Mouse (Mus musculus): ENCODE data around the gene Adssl1. TPM values are rescaled to one million over a fixed set of nuclear protein-coding genes. Genes with fewer than 3 reads are reported as not detected.

Gene Adssl1
- polyA plus RNA-seq, 1 experiment from 2014 or later = 3.8 TPM

DNA sequence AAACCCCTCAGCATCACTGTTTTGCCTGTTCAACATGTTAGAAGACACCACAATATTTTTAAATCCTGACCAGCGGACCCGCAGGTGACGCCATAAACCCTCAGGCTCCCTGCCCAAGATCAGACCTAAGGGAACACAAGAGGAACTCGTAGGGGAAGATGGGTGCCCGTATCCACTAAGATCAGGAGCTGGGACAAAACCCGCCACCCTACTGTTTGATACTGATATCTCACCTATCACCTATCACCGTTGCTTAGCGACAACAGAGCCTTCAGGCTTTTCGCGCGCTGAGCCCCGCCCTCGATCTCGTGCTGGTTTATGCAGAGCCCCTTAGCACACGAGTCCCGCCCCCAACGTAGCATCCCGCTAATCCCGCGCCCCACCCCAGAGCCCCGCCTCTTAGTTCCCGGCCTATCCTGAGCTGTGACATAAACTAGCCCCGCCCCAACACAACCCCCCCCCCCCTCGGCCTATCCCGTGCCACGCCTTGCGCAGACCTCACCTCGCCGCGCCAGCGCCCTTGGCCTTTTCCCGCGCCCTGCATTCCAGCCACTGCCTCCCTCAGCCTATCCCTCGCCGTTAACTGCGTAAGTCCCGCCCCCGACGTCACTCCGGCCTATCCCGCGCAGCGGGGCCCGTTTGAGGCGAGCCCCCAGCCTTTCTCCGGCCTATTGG, 24.5 kb downstream of the Adssl1 start, which contains the start of gene Siva1:
Gene Siva1 (plus strand): TSS at position 500 of the 675 bp plus-strand sequence.
- peak within 1 kb of the TSS; percentile 82 for H3K9ac ChIP-seq
- TF ChIP-seq CTCF (IDR thresholded peaks at IDR 0.05; ENCODE audit: low read depth) = peak; percentile 7; the same call in 1 of the 2 replicates
- H3K4me1 ChIP-seq (ENCODE audit: insufficient read depth) = peaks cover 4% of the 10 kb centered on the region; the same call in 1 of the 2 replicates
- peak within 1 kb of the TSS; percentile 79 for H3K4me3 ChIP-seq (ENCODE audit: low read depth, low read length)
- DNase-seq (peak; percentile 99), ATAC-seq (ENCODE audit: insufficient read depth) (peak; percentile 98)
- H3K36me3 ChIP-seq (ENCODE audit: insufficient read depth) = peaks cover 23% of the 10 kb centered on the region
- H3K27ac ChIP-seq (ENCODE audit: low read depth) = peak within 1 kb of the TSS; percentile 88
- no peaks in the 10 kb centered on the region for H3K27me3 ChIP-seq (ENCODE audit: insufficient read depth, low read length)
- 2% methylated on average over 46 of the region's 46 CpGs for WGBS
- H3K9me3 ChIP-seq (ENCODE audit: low read depth, low read length) = no peaks in the 10 kb centered on the region
- peak within 1 kb of the TSS; percentile 90 for H3K4me2 ChIP-seq

DNA sequence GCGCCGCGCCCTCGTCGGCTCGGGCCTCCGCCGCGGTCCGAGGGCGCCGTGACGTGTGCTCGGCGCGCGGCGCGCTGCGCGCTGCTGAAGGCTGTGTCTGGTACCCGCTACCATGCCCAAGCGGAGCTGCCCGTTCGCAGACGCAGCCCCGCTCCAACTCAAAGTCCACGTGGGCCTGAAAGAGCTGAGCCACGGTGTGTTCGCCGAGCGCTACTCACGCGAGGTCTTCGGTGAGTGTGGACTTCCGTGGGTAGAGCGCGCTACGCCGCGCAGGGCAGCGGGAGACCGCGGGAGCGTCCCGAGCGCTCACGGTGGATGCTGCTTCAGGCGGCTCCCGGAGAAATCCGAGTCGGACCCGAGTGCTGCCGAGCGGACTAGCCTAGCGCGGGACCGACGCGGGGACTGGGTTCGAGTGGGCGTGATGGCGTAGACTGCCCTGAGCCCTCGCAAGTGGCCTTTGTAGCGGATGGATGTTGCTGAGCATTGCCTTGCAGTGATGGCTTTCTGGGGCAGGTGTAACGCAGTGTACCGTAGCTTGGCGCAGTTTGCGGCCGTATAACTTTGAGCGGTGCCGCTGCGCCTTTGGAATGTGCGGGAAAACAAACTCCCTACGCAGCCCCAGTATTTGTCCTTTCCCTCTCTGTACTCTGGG, 25.1 kb downstream of the Adssl1 start:
- H3K36me3 ChIP-seq (ENCODE audit: insufficient read depth) = peaks cover 29% of the 10 kb centered on the region
- H3K27ac ChIP-seq (ENCODE audit: low read depth) = peak overlapping the region; percentile 88
- no peaks in the 10 kb centered on the region for H3K27me3 ChIP-seq (ENCODE audit: insufficient read depth, low read length)
- peak overlapping the region; percentile 90 for H3K4me2 ChIP-seq
- peak; percentile 63 for DNase-seq
- peak; percentile 48 for ATAC-seq (ENCODE audit: insufficient read depth)
- no peak for TF ChIP-seq CTCF (IDR thresholded peaks at IDR 0.05; ENCODE audit: low read depth)
- H3K4me1 ChIP-seq (ENCODE audit: insufficient read depth) = peaks cover 4% of the 10 kb centered on the region; the same call in 1 of the 2 replicates
- under 1% methylated on average over 75 of the region's 75 CpGs for WGBS
- peak overlapping the region; percentile 79 for H3K4me3 ChIP-seq (ENCODE audit: low read depth, low read length)
- H3K9ac ChIP-seq = peak overlapping the region; percentile 82
- no peaks in the 10 kb centered on the region for H3K9me3 ChIP-seq (ENCODE audit: low read depth, low read length)

DNA sequence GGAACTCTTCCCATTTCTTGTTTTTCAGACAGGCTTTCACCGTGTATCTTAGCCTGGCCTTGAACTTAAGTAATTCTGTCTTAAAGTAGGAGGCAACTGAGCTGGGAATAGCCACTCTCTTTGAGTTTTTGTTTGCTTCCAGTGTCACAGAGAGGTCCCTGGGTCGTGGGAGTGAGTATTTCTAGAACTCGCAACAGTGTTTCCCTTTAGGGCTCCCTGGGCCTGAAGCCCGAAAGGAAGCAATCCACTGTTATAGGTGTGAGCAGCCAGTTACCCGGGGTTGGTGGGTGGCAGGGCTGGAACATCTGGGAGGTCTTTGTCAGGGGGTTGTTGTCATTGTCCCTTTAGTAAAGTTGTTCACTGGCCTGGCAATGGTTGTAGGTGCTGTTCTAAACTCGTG, 26.3 kb downstream of the Adssl1 start:
- no peaks in the 10 kb centered on the region for H3K9me3 ChIP-seq (ENCODE audit: low read depth, low read length)
- peak overlapping the region; percentile 90 for H3K4me2 ChIP-seq
- no peak for TF ChIP-seq CTCF (IDR thresholded peaks at IDR 0.05; ENCODE audit: low read depth)
- peaks cover 4% of the 10 kb centered on the region; the same call in 1 of the 2 replicates for H3K4me1 ChIP-seq (ENCODE audit: insufficient read depth)
- peaks cover 41% of the 10 kb centered on the region for H3K36me3 ChIP-seq (ENCODE audit: insufficient read depth)
- no peaks in the 10 kb centered on the region for H3K27me3 ChIP-seq (ENCODE audit: insufficient read depth, low read length)
- ATAC-seq (ENCODE audit: insufficient read depth) (no peak), DNase-seq (no peak)
- no peak overlapping the region for H3K27ac ChIP-seq (ENCODE audit: low read depth)
- 33% methylated on average over 6 of the region's 6 CpGs for whole genome bisulfite sequencing
- peak overlapping the region; percentile 82 for H3K9ac ChIP-seq
- H3K4me3 ChIP-seq (ENCODE audit: low read depth, low read length) = peak overlapping the region; percentile 79

DNA sequence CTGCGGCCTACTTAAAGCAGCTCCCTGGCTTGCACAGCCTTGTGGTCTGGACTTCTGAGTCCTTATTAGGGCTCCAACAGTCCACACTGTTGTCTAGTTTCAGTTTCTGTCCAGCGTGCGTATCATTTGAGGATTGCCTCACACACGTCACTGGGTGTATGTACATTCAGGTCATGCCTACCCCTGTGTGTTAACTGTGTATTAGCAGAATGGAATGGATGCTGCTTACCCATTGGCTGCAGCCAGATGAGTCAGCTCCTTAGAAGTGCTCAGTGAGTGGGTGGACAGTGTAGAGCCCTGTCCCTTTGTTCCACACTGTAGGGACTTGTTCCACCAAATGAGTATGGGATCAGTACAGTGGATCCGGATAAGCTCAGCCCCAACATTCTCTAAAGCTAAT, 28.2 kb downstream of the Adssl1 start:
- TF ChIP-seq CTCF (IDR thresholded peaks at IDR 0.05; ENCODE audit: low read depth) = no peak
- H3K4me2 ChIP-seq = no peak overlapping the region
- H3K27me3 ChIP-seq (ENCODE audit: insufficient read depth, low read length) = no peaks in the 10 kb centered on the region
- DNase-seq (no peak), ATAC-seq (ENCODE audit: insufficient read depth) (no peak)
- H3K9ac ChIP-seq = no peak overlapping the region
- H3K36me3 ChIP-seq (ENCODE audit: insufficient read depth) = peaks cover 60% of the 10 kb centered on the region
- no peak overlapping the region for H3K4me3 ChIP-seq (ENCODE audit: low read depth, low read length)
- WGBS = 86% methylated on average over 5 of the region's 5 CpGs
- H3K27ac ChIP-seq (ENCODE audit: low read depth) = no peak overlapping the region
- peaks cover 4% of the 10 kb centered on the region; the same call in 1 of the 2 replicates for H3K4me1 ChIP-seq (ENCODE audit: insufficient read depth)
- no peaks in the 10 kb centered on the region for H3K9me3 ChIP-seq (ENCODE audit: low read depth, low read length)

DNA sequence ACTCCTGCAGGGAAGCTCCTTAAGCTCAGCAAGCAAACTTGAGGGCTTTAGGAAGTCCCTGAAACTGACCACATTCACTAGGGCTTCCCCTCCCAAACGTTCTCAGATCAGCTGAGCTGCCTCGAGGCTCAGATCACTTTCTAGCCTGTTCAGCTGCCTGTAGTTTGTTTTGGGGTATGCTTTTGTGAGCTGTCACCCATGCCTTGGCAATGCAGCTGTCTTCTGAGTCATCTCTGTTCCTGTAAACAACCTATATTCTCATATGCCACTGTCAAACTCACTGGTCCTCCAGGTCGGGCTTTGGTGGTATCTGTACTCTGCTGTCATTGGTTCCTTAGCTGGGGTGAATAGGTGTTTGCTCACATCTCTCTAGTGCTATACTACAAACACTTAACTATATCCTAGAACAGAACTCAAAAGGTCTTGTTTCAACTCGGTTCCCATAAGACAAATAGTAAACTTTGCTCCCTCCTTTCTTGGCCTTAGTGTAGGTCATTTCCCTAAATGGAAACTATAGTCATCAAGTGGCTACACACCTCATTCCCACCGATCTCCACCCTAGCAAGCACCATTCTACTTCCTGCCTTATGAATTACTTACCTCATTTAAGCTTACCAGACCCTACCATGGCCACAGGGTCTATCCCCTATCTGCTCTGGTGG, 32.1 kb downstream of the Adssl1 start:
- WGBS = 60% methylated on average over 5 of the region's 5 CpGs
- no peak for TF ChIP-seq CTCF (IDR thresholded peaks at IDR 0.05; ENCODE audit: low read depth)

DNA sequence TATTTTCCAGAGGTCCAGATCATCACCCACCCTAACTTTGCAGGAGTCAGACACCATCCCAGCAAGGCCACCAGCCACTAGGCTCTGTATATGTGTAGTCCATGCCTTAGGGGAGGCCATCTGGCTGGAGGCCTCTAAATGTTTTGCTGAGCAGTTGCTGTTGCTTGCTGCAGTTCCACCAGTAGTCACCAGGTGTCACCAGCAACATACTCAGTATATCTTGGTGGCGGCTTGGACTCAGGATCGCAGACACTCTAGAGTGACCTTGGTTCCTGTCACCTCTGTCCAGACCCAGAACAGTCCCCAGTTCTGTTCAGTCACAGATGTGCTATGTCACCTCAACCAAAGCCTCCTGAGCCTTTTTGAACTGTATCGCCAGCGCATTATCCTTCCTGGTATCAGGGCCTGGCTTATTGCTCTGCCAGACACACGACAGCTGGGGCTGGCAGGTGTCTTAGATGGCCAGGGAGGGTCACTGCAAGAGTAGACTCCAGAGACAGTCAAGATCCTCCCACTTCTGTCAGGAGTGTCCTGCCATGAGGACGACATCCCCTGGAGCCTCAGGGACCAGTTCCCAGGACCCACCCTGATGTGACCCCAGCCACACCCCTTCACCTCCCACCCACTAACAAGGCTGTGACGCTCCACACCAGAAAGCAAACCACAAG, 33.4 kb downstream of the Adssl1 start:
- H3K27me3 ChIP-seq (ENCODE audit: insufficient read depth, low read length) = no peaks in the 10 kb centered on the region
- no peaks in the 10 kb centered on the region for H3K4me1 ChIP-seq (ENCODE audit: insufficient read depth)
- 37% methylated on average over 7 of the region's 7 CpGs for WGBS
- peak; percentile 98 for TF ChIP-seq CTCF (IDR thresholded peaks at IDR 0.05; ENCODE audit: low read depth)
- no peak overlapping the region for H3K4me3 ChIP-seq (ENCODE audit: low read depth, low read length)
- DNase-seq (peak; percentile 96), ATAC-seq (ENCODE audit: insufficient read depth) (peak; percentile 51)
- no peak overlapping the region for H3K9ac ChIP-seq
- peaks cover 98% of the 10 kb centered on the region for H3K36me3 ChIP-seq (ENCODE audit: insufficient read depth)
- H3K4me2 ChIP-seq = no peak overlapping the region
- no peaks in the 10 kb centered on the region for H3K9me3 ChIP-seq (ENCODE audit: low read depth, low read length)
- no peak overlapping the region; the same call in 1 of the 2 replicates for H3K27ac ChIP-seq (ENCODE audit: low read depth)

More for the DNA sequence above, 32.1 kb downstream of the Adssl1 start:
- H3K4me3 ChIP-seq (ENCODE audit: low read depth, low read length) = no peak overlapping the region
- no peaks in the 10 kb centered on the region for H3K9me3 ChIP-seq (ENCODE audit: low read depth, low read length)
- no peaks in the 10 kb centered on the region for H3K27me3 ChIP-seq (ENCODE audit: insufficient read depth, low read length)
- ATAC-seq (ENCODE audit: insufficient read depth) (no peak), DNase-seq (no peak)
- H3K27ac ChIP-seq (ENCODE audit: low read depth) = no peak overlapping the region
- no peaks in the 10 kb centered on the region for H3K4me1 ChIP-seq (ENCODE audit: insufficient read depth)
- H3K4me2 ChIP-seq = no peak overlapping the region
- no peak overlapping the region for H3K9ac ChIP-seq
- peaks cover 97% of the 10 kb centered on the region for H3K36me3 ChIP-seq (ENCODE audit: insufficient read depth)

All from lung, embryonic 14.5 days (tissue).